Mouse (Mus musculus): ENCODE results near the gene Mpped1. TPM values are rescaled to one million over a fixed set of nuclear protein-coding genes. Genes with fewer than 3 reads are reported as not detected.

Mpped1 gene
- polyA plus RNA-seq, 1 experiment from 2014 or later = 0.39 TPM

GRCm38 (mm10) chr15:83782284-83782683 is 3.0 kb downstream of the Mpped1 start:
- ATAC-seq (ENCODE audit: low FRiP score, low TSS enrichment) = no peak
- no peak overlapping the region for H3K4me2 ChIP-seq (replicated peaks; ENCODE audit: low read depth, low read length)
- H3K27ac ChIP-seq (ENCODE audit: low read length) = no peak overlapping the region
- no peak overlapping the region for H3K4me3 ChIP-seq (ENCODE audit: low read length)
- peaks cover 55% of the 10 kb centered on the region for H3K27me3 ChIP-seq (ENCODE audit: insufficient read depth, low read length)
- peaks cover 5% of the 10 kb centered on the region; the same call in 1 of the 2 replicates for H3K4me1 ChIP-seq (ENCODE audit: insufficient read depth, low read length)
- no peaks in the 10 kb centered on the region for H3K9me3 ChIP-seq (ENCODE audit: low read length)
- 67% methylated on average over 9 of the region's 9 CpGs for WGBS
- H3K9ac ChIP-seq (replicated peaks; ENCODE audit: low read length) = no peak overlapping the region
- H3K36me3 ChIP-seq (ENCODE audit: insufficient read depth, low read length) = no peaks in the 10 kb centered on the region

DNA sequence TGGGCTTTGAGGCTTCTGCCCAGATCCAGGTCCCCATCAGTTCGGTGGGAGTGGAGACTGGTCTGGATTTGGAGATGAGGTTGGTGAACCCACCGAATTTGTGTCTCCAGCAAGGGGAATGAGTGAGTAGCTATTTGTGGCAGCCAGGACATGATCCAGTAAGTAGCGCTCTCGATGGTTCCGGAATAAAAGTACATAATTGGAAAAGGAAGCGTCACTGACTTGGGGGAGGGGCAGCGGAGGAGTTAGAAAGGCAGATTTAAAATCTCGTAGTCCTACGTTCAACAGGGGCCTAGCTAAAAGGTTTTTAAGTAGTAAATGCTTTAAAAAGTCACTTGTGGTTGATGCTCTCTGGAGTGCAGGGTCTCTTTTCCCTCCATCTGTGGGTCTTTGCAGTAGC is 5.5 kb downstream of the Mpped1 start:
- WGBS = 66% methylated on average over 9 of the region's 9 CpGs
- H3K27me3 ChIP-seq (ENCODE audit: insufficient read depth, low read length) = peaks cover 30% of the 10 kb centered on the region
- no peaks in the 10 kb centered on the region for H3K9me3 ChIP-seq (ENCODE audit: low read length)
- H3K27ac ChIP-seq (ENCODE audit: low read length) = no peak overlapping the region
- H3K4me2 ChIP-seq (replicated peaks; ENCODE audit: low read depth, low read length) = no peak overlapping the region
- no peak for ATAC-seq (ENCODE audit: low FRiP score, low TSS enrichment)
- H3K9ac ChIP-seq (replicated peaks; ENCODE audit: low read length) = no peak overlapping the region
- peaks cover 5% of the 10 kb centered on the region; the same call in 1 of the 2 replicates for H3K4me1 ChIP-seq (ENCODE audit: insufficient read depth, low read length)
- no peak overlapping the region for H3K4me3 ChIP-seq (ENCODE audit: low read length)
- H3K36me3 ChIP-seq (ENCODE audit: insufficient read depth, low read length) = no peaks in the 10 kb centered on the region

DNA sequence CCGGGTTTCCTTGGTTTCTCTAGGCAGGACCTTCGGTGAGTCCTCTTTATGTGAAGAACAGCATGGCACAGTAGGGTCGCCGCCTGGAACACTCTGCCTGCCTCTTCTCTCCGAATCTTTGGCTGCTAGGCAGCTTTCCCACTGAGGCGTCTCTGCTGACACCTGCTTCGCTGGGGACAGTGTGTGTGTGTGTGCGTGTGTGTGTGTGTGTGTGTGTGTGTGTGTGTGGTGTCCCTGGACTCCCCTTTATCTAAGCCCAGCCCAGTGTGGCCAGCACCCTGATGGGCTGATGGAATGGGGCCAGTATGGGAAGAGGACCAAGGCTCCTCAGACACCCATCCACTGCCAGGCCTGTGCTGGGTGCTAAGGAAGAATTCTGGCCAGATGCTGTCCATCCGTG is 9.8 kb downstream of the Mpped1 start:
- no peak overlapping the region for H3K9ac ChIP-seq (replicated peaks; ENCODE audit: low read length)
- no peak overlapping the region for H3K4me2 ChIP-seq (replicated peaks; ENCODE audit: low read depth, low read length)
- no peak overlapping the region for H3K4me3 ChIP-seq (ENCODE audit: low read length)
- WGBS = 76% methylated on average over 9 of the region's 9 CpGs
- ATAC-seq (ENCODE audit: low FRiP score, low TSS enrichment) = no peak
- no peak overlapping the region for H3K27ac ChIP-seq (ENCODE audit: low read length)
- no peaks in the 10 kb centered on the region for H3K36me3 ChIP-seq (ENCODE audit: insufficient read depth, low read length)
- H3K9me3 ChIP-seq (ENCODE audit: low read length) = no peaks in the 10 kb centered on the region
- H3K27me3 ChIP-seq (ENCODE audit: insufficient read depth, low read length) = no peaks in the 10 kb centered on the region
- H3K4me1 ChIP-seq (ENCODE audit: insufficient read depth, low read length) = no peaks in the 10 kb centered on the region

- no peak overlapping the region for H3K4me2 ChIP-seq (replicated peaks; ENCODE audit: low read depth, low read length)
- H3K27ac ChIP-seq (ENCODE audit: low read length) = no peak overlapping the region
- H3K27me3 ChIP-seq (ENCODE audit: insufficient read depth, low read length) = no peaks in the 10 kb centered on the region
- H3K4me1 ChIP-seq (ENCODE audit: insufficient read depth, low read length) = no peaks in the 10 kb centered on the region
- WGBS = 70% methylated on average over 7 of the region's 7 CpGs
- H3K4me3 ChIP-seq (ENCODE audit: low read length) = no peak overlapping the region
- H3K9ac ChIP-seq (replicated peaks; ENCODE audit: low read length) = no peak overlapping the region
- H3K9me3 ChIP-seq (ENCODE audit: low read length) = no peaks in the 10 kb centered on the region
- no peaks in the 10 kb centered on the region for H3K36me3 ChIP-seq (ENCODE audit: insufficient read depth, low read length)
- no peak for ATAC-seq (ENCODE audit: low FRiP score, low TSS enrichment)
Observed at GRCm38 (mm10) chr15:83796924-83797323, 17.7 kb downstream of the Mpped1 start.

DNA sequence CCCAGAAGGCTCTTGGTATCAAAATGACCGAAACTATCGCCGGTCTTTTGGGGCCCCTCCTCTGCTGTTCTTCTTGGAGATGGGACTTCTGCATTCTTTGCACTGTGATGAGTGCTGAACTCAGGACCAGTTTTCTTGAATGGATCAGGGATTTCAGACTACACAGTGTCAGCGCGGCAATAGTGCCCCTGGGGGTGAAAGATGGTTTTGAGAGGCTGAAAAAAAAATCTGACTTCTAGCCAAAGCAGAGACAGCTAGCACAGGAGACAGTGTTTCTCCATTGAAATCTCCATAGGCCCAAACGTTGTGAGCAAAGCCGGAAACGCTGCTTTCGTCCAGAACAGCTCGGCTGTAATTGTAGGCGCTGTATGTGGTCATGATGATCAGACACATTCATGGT is 19.7 kb downstream of the Mpped1 start:
- Histone ChIP-seq H3K4me1 (ENCODE audit: insufficient read depth, low read length) (no peaks in the 10 kb centered on the region), H3K27ac (ENCODE audit: low read length) (no peak overlapping the region), H3K36me3 (ENCODE audit: insufficient read depth, low read length) (no peaks in the 10 kb centered on the region), H3K9me3 (ENCODE audit: low read length) (no peaks in the 10 kb centered on the region), H3K9ac (replicated peaks; ENCODE audit: low read length) (no peak overlapping the region), H3K4me2 (replicated peaks; ENCODE audit: low read depth, low read length) (no peak overlapping the region), H3K4me3 (ENCODE audit: low read length) (no peak overlapping the region), H3K27me3 (ENCODE audit: insufficient read depth, low read length) (no peaks in the 10 kb centered on the region)
- no peak for ATAC-seq (ENCODE audit: low FRiP score, low TSS enrichment)
- WGBS = 79% methylated on average over 11 of the region's 11 CpGs

DNA sequence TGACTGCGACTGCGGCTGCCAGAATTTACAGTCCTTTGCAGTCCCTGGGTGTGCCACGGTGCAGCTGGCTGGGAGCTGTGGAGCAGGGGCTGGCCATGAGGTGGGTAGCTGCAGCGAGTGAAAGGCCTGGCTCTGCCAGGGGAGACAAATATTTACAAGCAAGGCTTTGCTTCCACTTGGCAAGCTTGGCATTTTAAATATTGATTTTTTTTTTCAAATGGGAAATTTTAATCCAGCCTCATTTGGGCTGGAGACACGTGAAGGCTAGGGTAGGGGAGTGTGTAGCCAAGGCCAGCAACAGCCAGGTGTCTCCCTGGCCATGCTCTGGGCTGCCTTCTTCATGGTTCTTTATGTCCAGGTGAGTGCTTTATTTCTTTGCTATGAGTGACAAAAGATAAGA is 21.7 kb downstream of the Mpped1 start:
- Histone ChIP-seq H3K9me3 (ENCODE audit: low read length) (no peaks in the 10 kb centered on the region), H3K9ac (replicated peaks; ENCODE audit: low read length) (no peak overlapping the region), H3K27me3 (ENCODE audit: insufficient read depth, low read length) (no peaks in the 10 kb centered on the region), H3K27ac (ENCODE audit: low read length) (no peak overlapping the region), H3K4me1 (ENCODE audit: insufficient read depth, low read length) (no peaks in the 10 kb centered on the region), H3K4me3 (ENCODE audit: low read length) (no peak overlapping the region), H3K36me3 (ENCODE audit: insufficient read depth, low read length) (no peaks in the 10 kb centered on the region), H3K4me2 (replicated peaks; ENCODE audit: low read depth, low read length) (no peak overlapping the region)
- 55% methylated on average over 5 of the region's 5 CpGs for WGBS
- ATAC-seq (ENCODE audit: low FRiP score, low TSS enrichment) = no peak

GRCm38 (mm10) chr15:83814106-83814505 is 34.8 kb downstream of the Mpped1 start:
- no peak overlapping the region for H3K4me2 ChIP-seq (replicated peaks; ENCODE audit: low read depth, low read length)
- ATAC-seq (ENCODE audit: low FRiP score, low TSS enrichment) = no peak
- no peaks in the 10 kb centered on the region for H3K36me3 ChIP-seq (ENCODE audit: insufficient read depth, low read length)
- no peaks in the 10 kb centered on the region for H3K27me3 ChIP-seq (ENCODE audit: insufficient read depth, low read length)
- no peak overlapping the region for H3K4me3 ChIP-seq (ENCODE audit: low read length)
- 74% methylated on average over 6 of the region's 6 CpGs for WGBS
- no peak overlapping the region for H3K9ac ChIP-seq (replicated peaks; ENCODE audit: low read length)
- no peaks in the 10 kb centered on the region; the same call in 1 of the 2 replicates for H3K9me3 ChIP-seq (ENCODE audit: low read length)
- no peak overlapping the region for H3K27ac ChIP-seq (ENCODE audit: low read length)
- no peaks in the 10 kb centered on the region for H3K4me1 ChIP-seq (ENCODE audit: insufficient read depth, low read length)

DNA sequence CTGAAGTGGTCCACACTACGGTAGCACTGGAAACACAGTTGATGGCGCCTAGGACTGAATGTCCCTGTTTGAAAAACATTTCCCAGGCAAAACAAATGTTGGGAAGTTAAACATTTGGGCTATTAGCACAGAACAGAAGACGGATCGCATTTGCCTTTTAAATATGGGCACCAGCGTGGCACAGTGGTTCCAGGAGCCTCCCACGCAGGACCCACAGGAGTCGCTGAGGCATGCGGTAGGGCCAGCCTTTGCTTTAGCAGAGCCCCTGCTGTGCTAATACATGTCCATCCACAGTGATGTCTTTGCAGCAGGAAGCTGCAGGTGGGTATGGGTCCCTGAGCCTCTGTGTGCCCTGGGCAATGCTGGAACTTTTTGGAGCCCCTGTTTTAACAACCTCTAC is 48.7 kb downstream of the Mpped1 start:
- H3K9me3 ChIP-seq (ENCODE audit: low read length) = no peaks in the 10 kb centered on the region
- no peak overlapping the region for H3K27ac ChIP-seq (ENCODE audit: low read length)
- H3K4me3 ChIP-seq (ENCODE audit: low read length) = no peak overlapping the region
- ATAC-seq (ENCODE audit: low FRiP score, low TSS enrichment) = no peak
- H3K4me1 ChIP-seq (ENCODE audit: insufficient read depth, low read length) = no peaks in the 10 kb centered on the region
- no peak overlapping the region for H3K4me2 ChIP-seq (replicated peaks; ENCODE audit: low read depth, low read length)
- WGBS = 72% methylated on average over 8 of the region's 8 CpGs
- no peak overlapping the region for H3K9ac ChIP-seq (replicated peaks; ENCODE audit: low read length)
- no peaks in the 10 kb centered on the region for H3K36me3 ChIP-seq (ENCODE audit: insufficient read depth, low read length)
- H3K27me3 ChIP-seq (ENCODE audit: insufficient read depth, low read length) = no peaks in the 10 kb centered on the region

DNA sequence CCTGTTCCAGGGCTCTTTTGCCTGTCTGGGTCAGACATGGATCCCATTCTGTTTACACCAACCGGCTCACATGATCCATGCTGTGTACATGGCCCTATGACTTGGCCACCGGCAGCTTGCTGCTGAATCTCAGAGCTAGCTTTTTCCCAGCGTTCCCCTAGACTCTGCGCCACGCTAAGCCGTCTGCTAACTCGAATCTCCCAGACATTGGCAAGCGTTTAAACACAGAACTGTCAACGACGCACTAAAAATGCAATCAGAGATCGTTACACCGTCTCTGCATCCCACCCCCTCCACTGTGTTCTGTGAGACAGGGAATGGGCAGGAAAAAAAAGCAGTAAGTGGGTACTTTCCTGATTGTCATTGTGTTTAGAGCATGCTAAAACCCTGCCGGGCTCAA is 50.0 kb downstream of the Mpped1 start:
- Histone ChIP-seq H3K36me3 (ENCODE audit: insufficient read depth, low read length) (no peaks in the 10 kb centered on the region), H3K4me3 (ENCODE audit: low read length) (no peak overlapping the region), H3K27ac (ENCODE audit: low read length) (no peak overlapping the region), H3K4me2 (replicated peaks; ENCODE audit: low read depth, low read length) (no peak overlapping the region), H3K4me1 (ENCODE audit: insufficient read depth, low read length) (no peaks in the 10 kb centered on the region), H3K27me3 (ENCODE audit: insufficient read depth, low read length) (no peaks in the 10 kb centered on the region), H3K9ac (replicated peaks; ENCODE audit: low read length) (no peak overlapping the region), H3K9me3 (ENCODE audit: low read length) (no peaks in the 10 kb centered on the region; the same call in 1 of the 2 replicates)
- WGBS = 45% methylated on average over 13 of the region's 13 CpGs
- ATAC-seq (ENCODE audit: low FRiP score, low TSS enrichment) = no peak

- 58% methylated on average over 6 of the region's 6 CpGs for WGBS
- H3K27me3 ChIP-seq (ENCODE audit: insufficient read depth, low read length) = no peaks in the 10 kb centered on the region
- H3K27ac ChIP-seq (ENCODE audit: low read length) = no peak overlapping the region
- no peaks in the 10 kb centered on the region; the same call in 1 of the 2 replicates for H3K9me3 ChIP-seq (ENCODE audit: low read length)
- H3K4me1 ChIP-seq (ENCODE audit: insufficient read depth, low read length) = no peaks in the 10 kb centered on the region
- H3K36me3 ChIP-seq (ENCODE audit: insufficient read depth, low read length) = no peaks in the 10 kb centered on the region
- H3K9ac ChIP-seq (replicated peaks; ENCODE audit: low read length) = no peak overlapping the region
- H3K4me3 ChIP-seq (ENCODE audit: low read length) = no peak overlapping the region
- ATAC-seq (ENCODE audit: low FRiP score, low TSS enrichment) = no peak
- H3K4me2 ChIP-seq (replicated peaks; ENCODE audit: low read depth, low read length) = no peak overlapping the region
Observed at GRCm38 (mm10) chr15:83832265-83832664, 53.0 kb downstream of the Mpped1 start.
